Comparison of ENCODE assay signal across 8 mouse cellular contexts in genomic region chr19:23057739-23058501, GRCm38 (mm10).
DNase-seq lines count a peak whose midpoint lies in the region; ATAC-seq and TF ChIP-seq lines count a peak whose summit lies in the region.

No protein-coding gene starts in this region.

- peak overlapping the region; percentile 73 for H3K4me2 ChIP-seq in heart, embryonic 11.5 days
- peak overlapping the region; percentile 65 for H3K4me2 ChIP-seq in liver, postnatal 0 days (ENCODE audit: low read depth, low read length)
- H3K4me2 ChIP-seq in neural tube, embryonic 15.5 days = peak overlapping the region; percentile 65

- H3K9ac ChIP-seq in heart, embryonic 11.5 days (ENCODE audit: low read depth, low read length) = peak overlapping the region; percentile 69
- peak overlapping the region; percentile 53 for H3K9ac ChIP-seq in liver, postnatal 0 days (replicated peaks)
- H3K9ac ChIP-seq in neural tube, embryonic 15.5 days (replicated peaks) = peak overlapping the region; percentile 12; the same call in 1 of the 2 replicates

- 57% methylated on average over 11 of the region's 11 CpGs for WGBS in spleen, adult 2 months
- 26% methylated on average over 11 of the region's 11 CpGs for WGBS in heart, embryonic 11.5 days (ENCODE audit: insufficient replicate concordance)
- 45% methylated on average over 11 of the region's 11 CpGs for WGBS in liver, postnatal 0 days (ENCODE audit: insufficient replicate concordance)
- 16% methylated on average over 11 of the region's 11 CpGs for whole genome bisulfite sequencing in neural tube, embryonic 15.5 days

- peak overlapping the region; percentile 24 for H3K27ac ChIP-seq in spleen, adult 2 months (ENCODE audit: insufficient read depth, low read length)
- H3K27ac ChIP-seq in heart, embryonic 11.5 days (ENCODE audit: low read depth, low read length) = no peak overlapping the region
- H3K27ac ChIP-seq in liver, postnatal 0 days (ENCODE audit: low read depth) = peak overlapping the region; percentile 92
- peak overlapping the region; percentile 67 for H3K27ac ChIP-seq in neural tube, embryonic 15.5 days (replicated peaks)

- no peak for TF ChIP-seq EP300 in liver, postnatal 0 days (IDR thresholded peaks at IDR 0.05; ENCODE audit: low read depth)

- no peak for ATAC-seq in heart, embryonic 11.5 days (replicated peaks; ENCODE audit: insufficient number of reproducible peaks, low FRiP score, low TSS enrichment)
- no peak for ATAC-seq in liver, postnatal 0 days
- ATAC-seq in neural tube, embryonic 15.5 days (ENCODE audit: low FRiP score) = peak; percentile 63
- no peak for ATAC-seq in monocyte, adult 5-6 weeks (replicated peaks; ENCODE audit: insufficient number of reproducible peaks, low FRiP score, low TSS enrichment, poor library complexity, severe bottlenecking)

- no peak overlapping the region for H3K4me3 ChIP-seq in spleen, adult 2 months (ENCODE audit: extremely low read depth, insufficient read depth, insufficient read length)
- H3K4me3 ChIP-seq in heart, embryonic 11.5 days (ENCODE audit: low read depth, low read length) = peak overlapping the region; percentile 43
- H3K4me3 ChIP-seq in liver, postnatal 0 days (ENCODE audit: low read depth, low read length) = 0 out of 2 replicates have a peak overlapping the region, but pooled peaks have one; percentile 20
- H3K4me3 ChIP-seq in neural tube, embryonic 15.5 days (replicated peaks) = peak overlapping the region; percentile 36

- no peak for TF ChIP-seq CTCF in spleen, adult 2 months (IDR thresholded peaks at IDR 0.05; ENCODE audit: extremely low read depth, insufficient read depth, insufficient read length, insufficient replicate concordance)
- TF ChIP-seq CTCF in liver, postnatal 0 days (IDR thresholded peaks at IDR 0.05; ENCODE audit: low read depth) = no peak

- no peaks in the 10 kb centered on the region for H3K36me3 ChIP-seq in spleen, adult 2 months (ENCODE audit: control insufficient read depth, insufficient read depth, low read length)
- no peaks in the 10 kb centered on the region for H3K36me3 ChIP-seq in heart, embryonic 11.5 days (ENCODE audit: control insufficient read depth, insufficient read depth, low read length)
- H3K36me3 ChIP-seq in liver, postnatal 0 days (replicated peaks; ENCODE audit: insufficient read depth, low read length) = no peaks in the 10 kb centered on the region
- no peaks in the 10 kb centered on the region for H3K36me3 ChIP-seq in neural tube, embryonic 15.5 days

- no peaks in the 10 kb centered on the region for H3K9me3 ChIP-seq in heart, embryonic 11.5 days (replicated peaks; ENCODE audit: control insufficient read depth, low read length)
- no peaks in the 10 kb centered on the region for H3K9me3 ChIP-seq in liver, postnatal 0 days (ENCODE audit: low read length)
- no peaks in the 10 kb centered on the region for H3K9me3 ChIP-seq in neural tube, embryonic 15.5 days (replicated peaks)

- DNase-seq in spleen, adult 2 months (ENCODE audit: low read depth in 1 of 2, low spot score in 2 of 2) = no peak
- DNase-seq in spleen, postnatal 36 days (ENCODE audit: low spot score in 2 of 2) = no peak
- DNase-seq in embryo, embryonic 10.5 days (ENCODE audit: low spot score) = peak; percentile 72
- peak; percentile 71 for DNase-seq in kidney, adult 9 months
- DNase-seq in liver, postnatal 0 days = no peak

- H3K4me1 ChIP-seq in spleen, adult 2 months (ENCODE audit: control insufficient read depth, insufficient read depth, insufficient read length) = no peaks in the 10 kb centered on the region
- H3K4me1 ChIP-seq in heart, embryonic 11.5 days (ENCODE audit: control insufficient read depth, insufficient read depth, low read length) = peaks cover 9% of the 10 kb centered on the region; the same call in 1 of the 2 replicates
- peaks cover 19% of the 10 kb centered on the region for H3K4me1 ChIP-seq in liver, postnatal 0 days (ENCODE audit: insufficient read depth)
- H3K4me1 ChIP-seq in neural tube, embryonic 15.5 days = peaks cover 27% of the 10 kb centered on the region

- H3K27me3 ChIP-seq in spleen, adult 2 months (ENCODE audit: control insufficient read depth, insufficient read depth, low read length) = no peaks in the 10 kb centered on the region
- no peaks in the 10 kb centered on the region for H3K27me3 ChIP-seq in heart, embryonic 11.5 days (ENCODE audit: control insufficient read depth, insufficient read depth, low read length)
- no peaks in the 10 kb centered on the region for H3K27me3 ChIP-seq in liver, postnatal 0 days (ENCODE audit: insufficient read depth, low read length)
- no peaks in the 10 kb centered on the region for H3K27me3 ChIP-seq in neural tube, embryonic 15.5 days (replicated peaks)

- TF ChIP-seq POLR2A in spleen, adult 2 months (IDR thresholded peaks at IDR 0.05; ENCODE audit: low read depth, low read length) = no peak

Comparison
In these comparisons a context has a peak if more than half of its experiments do, and no peak if none do; other contexts are left out.
1. DNase-seq: peak in embryo, embryonic 10.5 days (single experiment) and kidney, adult 9 months (single experiment); none in spleen, adult 2 months (0 of 2), spleen, postnatal 36 days (0 of 2) and liver, postnatal 0 days (single experiment).
2. H3K9ac ChIP-seq: peak in every context shown above with its lines; median percentile 69 in heart, embryonic 11.5 days; 53 in liver, postnatal 0 days; 12 in neural tube, embryonic 15.5 days.
3. Peak in every context shown above with its lines, with median percentiles within 50 percentile points of each other: H3K4me2 ChIP-seq.